Mouse (Mus musculus) erythroblast, embryonic 14.5 days (primary cell): ENCODE measurements around the gene Ctnnb1.
"Not testable (repeated sequence)": the region's sequence is repeated elsewhere in the genome, so short reads cannot be mapped to it uniquely, and the experiment has no call there.

Experiments
- GATA1 ChIP-seq: IDR thresholded peaks from 2 replicates; pipeline ENCODE4 v1.6.1; 2012; ENCODE audit warnings: low read length, inconsistent platforms, mixed read lengths
- TAL1 ChIP-seq: IDR thresholded peaks from 3 replicates; pipeline ENCODE4 v1.6.1; 2012; ENCODE audit warnings: low read length, inconsistent platforms, mixed read lengths

DNA sequence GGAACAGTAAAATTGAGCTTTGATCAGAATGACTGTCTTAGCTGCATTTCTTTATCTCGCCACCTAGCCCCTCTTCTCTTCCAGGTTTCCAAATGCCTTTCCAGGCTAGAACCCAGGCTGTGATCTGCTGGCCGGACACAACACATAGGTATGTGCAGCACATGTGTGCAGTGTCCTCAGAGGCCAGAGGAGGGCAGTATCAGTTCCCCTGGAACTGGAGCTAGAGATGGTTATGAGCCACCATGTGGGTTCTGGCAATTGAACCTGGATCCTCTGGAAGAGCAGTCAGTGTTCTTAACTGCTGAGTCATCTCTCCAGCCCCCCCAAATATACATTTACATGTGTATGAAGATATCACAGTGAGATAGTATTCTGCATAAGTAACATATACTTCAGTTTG is 11.4 kb upstream of the Ctnnb1 start:
- not testable (repeated sequence) for TF ChIP-seq GATA1, TAL1
